1 mouse cellular context compared by ENCODE assay signal in genomic region chr5:36750119-36751078, GRCm38 (mm10).
TF ChIP-seq lines count a peak whose summit lies in the region.

No protein-coding gene starts in this region.

TF ChIP-seq in MEL, 35 proteins besides CTCF, POLR2A, EP300 and RAD21 (continued from another document):
- TF ChIP-seq MYB (IDR thresholded peaks at IDR 0.05; ENCODE audit: low read depth, low read length) (no peak), TCF12 (IDR thresholded peaks at IDR 0.05; ENCODE audit: low read depth, low read length) (peak; percentile 87), SIN3A (IDR thresholded peaks at IDR 0.05; ENCODE audit: low read length) (peak; percentile 88), ZC3H11A (IDR thresholded peaks at IDR 0.05; ENCODE audit: low read depth, low read length) (peak; percentile 54), MXI1 (IDR thresholded peaks at IDR 0.05; ENCODE audit: low read depth, low read length) (peak; percentile 64), E2F4 (IDR thresholded peaks at IDR 0.05; ENCODE audit: borderline replicate concordance, low read depth, low read length) (no peak)
